Mouse (Mus musculus) spleen, postnatal 36 days (tissue): Measurements from ENCODE around the gene Tgfbr3.
A peak's percentile ranks its signal among the peaks of the same experiment; 100 is the strongest.

Experiments
- DNase-seq, 2 experiments: peaks; one replicate each; pipeline ENCODE4 v3.0.0; 2022; ENCODE audit warnings: low spot score in 2 of 2, mixed read lengths in 1 of 2

Tgfbr3 gene

GRCm38 (mm10) chr5:107174188-107174587, 115.2 kb downstream of the Tgfbr3 start:
- DNase-seq = no peak

GRCm38 (mm10) chr5:107173483-107173882, 115.9 kb downstream of the Tgfbr3 start:
- DNase-seq = no peak

DNA sequence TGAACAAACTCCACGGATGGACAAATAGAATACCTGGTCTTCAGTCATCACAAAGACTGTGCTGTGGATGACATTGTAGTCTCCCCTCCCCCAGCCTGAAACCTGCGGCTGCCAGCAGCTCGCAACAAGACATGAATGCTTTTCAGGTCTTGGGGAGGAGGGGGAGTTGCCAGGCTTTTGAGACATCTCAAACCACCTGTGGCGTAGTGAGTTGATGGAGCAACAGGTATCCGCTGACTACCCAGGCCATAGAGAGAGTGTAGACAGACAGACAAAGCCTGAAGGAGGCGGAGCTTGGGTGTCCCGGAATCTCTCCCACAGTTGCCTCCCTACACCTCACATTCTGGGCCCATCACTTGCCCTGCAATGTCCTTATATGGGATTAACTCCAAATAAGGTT, 117.6 kb downstream of the Tgfbr3 start:
- DNase-seq = no peak

DNA sequence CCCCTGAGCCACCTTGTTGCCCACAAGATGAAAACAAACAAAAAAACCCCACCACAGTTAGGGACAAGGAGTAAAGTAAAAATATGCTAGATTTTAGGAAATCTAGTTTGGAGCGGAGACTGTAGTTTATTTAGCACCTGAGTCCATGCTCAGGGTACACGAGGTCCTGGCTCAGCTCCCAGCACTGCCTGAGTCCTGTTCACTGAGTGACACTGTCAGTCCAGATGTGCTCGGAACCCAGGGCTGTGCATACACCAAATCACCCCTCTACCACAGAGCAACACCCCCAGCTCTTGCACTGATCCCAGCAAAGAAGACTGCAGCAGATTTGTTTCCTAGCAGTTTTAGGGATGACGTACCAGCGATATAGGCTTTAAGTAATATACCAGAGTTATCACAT, 119.6 kb downstream of the Tgfbr3 start:
- no peak for DNase-seq

DNA sequence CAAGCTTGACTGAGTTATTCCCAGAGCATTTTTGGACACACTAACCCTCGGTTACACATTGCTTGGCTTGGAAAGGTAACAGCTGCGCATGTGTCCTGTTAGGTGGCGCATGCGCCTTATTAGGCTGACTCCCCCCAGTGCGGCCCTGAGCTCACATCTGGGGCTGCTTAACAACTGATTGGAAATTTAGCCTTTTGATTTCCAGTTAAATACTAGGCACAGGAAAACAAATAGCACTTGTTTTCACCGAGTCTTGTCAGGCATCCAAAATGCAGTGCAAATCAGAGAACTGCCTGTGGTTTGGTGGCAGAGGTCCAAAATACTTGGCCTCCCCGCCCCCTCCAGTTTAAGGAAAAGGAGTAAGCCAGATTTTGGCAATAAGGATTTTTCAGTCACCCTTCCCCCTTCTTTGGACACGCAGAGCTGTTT, 121.5 kb downstream of the Tgfbr3 start:
- DNase-seq = peak; percentile 13 to 37

- DNase-seq = no peak
Observed at GRCm38 (mm10) chr5:107167373-107167772, 122.1 kb downstream of the Tgfbr3 start.

- DNase-seq = no peak
Observed at GRCm38 (mm10) chr5:107166659-107167370, 122.6 kb downstream of the Tgfbr3 start.

- DNase-seq = no peak
Observed at GRCm38 (mm10) chr5:107165734-107166133, 123.7 kb downstream of the Tgfbr3 start.

DNA sequence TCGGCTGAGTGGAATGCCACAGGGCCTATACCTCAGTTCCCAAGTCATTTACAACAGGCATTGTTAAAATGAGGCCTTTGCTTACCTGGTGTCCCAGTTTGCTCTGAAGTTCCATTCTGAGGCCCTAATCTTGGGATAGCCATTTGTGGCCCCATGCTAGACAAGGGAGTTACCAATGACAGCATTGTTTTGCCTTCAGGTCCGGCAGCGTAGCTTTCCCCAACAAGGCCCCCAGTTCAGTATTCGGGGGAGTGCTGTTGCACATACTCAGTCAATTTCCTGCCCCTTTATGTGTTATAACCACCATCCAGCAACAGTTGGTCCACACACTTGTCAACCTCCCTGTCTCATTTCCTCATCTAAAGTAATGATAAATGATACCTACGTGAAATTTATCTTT, 124.2 kb downstream of the Tgfbr3 start:
- DNase-seq = no peak

GRCm38 (mm10) chr5:107164856-107165255, 124.6 kb downstream of the Tgfbr3 start:
- no peak for DNase-seq

- no peak for DNase-seq
Observed at GRCm38 (mm10) chr5:107164146-107164545, 125.3 kb downstream of the Tgfbr3 start.

- no peak for DNase-seq
Observed at GRCm38 (mm10) chr5:107163336-107163735, 126.1 kb downstream of the Tgfbr3 start.

DNA sequence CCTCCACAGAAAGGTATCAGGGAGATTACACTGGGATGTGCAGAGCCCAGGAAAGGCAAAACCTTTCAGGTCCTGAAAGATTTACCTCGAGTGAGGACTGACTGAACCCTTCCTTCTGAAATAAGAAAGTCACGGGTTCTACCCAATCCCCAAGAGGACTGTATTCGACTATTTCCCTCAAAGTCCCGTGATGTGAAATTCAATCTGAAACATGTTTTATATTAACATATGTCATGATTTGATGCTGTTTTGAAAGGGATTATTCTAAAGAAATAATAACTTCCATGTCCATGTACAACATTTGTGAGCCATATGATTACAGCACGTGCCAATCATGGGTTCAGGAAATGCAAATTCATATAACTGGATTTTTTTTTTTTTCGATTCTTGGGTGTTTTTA, 126.6 kb downstream of the Tgfbr3 start:
- DNase-seq = no peak

- no peak for DNase-seq
Observed at GRCm38 (mm10) chr5:107162319-107162718, 127.1 kb downstream of the Tgfbr3 start.

- DNase-seq = no peak
Observed at GRCm38 (mm10) chr5:107159914-107160890, 129.2 kb downstream of the Tgfbr3 start.

- no peak for DNase-seq
Observed at GRCm38 (mm10) chr5:107158531-107159178, 130.8 kb downstream of the Tgfbr3 start.

- no peak for DNase-seq
Observed at GRCm38 (mm10) chr5:107157384-107157783, 132.0 kb downstream of the Tgfbr3 start.

GRCm38 (mm10) chr5:107156096-107156495, 133.3 kb downstream of the Tgfbr3 start:
- DNase-seq = no peak

GRCm38 (mm10) chr5:107152989-107153388, 136.4 kb downstream of the Tgfbr3 start:
- no peak for DNase-seq

DNA sequence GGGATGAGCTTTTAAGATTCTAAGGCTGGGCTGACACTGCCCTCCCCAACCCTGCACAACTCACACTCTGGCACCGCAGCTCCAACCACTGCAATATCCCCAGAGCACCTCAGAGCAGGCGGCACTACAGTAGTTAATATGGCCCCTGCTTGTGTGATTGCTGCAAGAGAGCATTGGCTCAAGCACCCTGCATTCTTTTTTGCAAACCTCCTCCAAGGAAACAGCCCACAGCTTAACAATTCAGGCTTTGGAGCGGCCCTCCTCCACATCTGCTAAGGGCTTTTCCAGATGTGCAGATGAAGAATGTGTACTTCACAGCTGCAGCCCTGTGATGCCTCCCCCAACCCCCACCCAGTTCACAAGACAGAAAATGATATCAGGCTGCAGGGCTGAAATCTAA, 138.1 kb downstream of the Tgfbr3 start:
- DNase-seq = no peak

DNA sequence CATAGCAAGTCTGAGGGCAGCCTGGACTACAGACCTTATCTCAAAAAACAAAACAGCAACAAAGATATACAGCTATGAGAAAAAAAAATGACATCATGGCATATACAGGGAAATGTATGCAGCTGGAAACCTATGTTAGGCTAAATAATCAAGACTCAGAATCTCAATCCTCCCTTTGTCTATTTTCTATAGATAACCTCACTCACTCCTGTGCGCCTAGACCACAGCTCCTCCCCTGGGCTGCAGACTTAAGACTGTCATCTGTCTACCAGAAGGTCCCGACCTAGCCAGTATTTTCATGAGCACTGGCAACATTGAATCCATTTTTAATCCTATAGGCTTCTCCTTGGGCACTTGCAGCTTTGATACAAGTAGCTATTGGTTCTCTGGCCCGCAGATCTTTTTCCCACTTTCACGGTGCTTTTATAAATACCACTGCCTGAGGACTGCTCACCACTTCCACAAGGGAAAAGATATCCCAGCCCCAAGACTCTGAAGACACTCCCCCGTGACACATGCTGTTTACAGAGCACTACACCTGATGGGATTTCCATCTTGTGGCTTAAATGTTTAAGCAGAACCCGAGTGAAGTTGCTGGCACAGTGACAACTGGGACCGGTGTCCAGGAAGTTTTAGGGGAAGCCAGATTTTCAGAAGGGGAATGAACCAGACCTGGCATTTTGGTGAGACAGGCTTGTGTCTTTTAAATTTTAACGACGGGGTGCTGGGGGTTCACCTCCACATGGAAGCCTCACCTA, 138.7 kb downstream of the Tgfbr3 start:
- no peak for DNase-seq
